Mouse (Mus musculus): Measurements from ENCODE around the gene Gm5773.
"Not testable (repeated sequence)": the region's sequence is repeated elsewhere in the genome, so short reads cannot be mapped to it uniquely, and the experiment has no call there.

Gm5773 gene

DNA sequence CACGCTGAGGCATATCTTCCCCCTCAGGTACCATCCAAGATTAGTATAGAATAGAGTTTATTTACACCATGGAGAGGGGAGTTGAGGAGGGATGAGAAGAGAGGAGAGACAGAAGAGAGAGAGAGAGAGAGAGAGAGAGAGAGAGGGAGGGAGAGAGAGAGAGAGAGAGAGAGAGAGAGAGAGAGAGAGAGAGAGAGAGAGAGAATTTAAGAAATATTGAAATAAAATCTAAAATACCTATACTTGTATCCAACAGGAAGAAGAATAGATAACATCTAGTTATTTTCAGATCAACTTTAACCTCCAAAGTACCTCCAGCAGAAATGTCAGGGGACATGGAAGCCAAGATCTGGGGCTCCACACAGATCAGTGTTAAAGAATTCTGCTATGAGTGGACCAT is at the start of gene Gm5773:
Gene Gm5773, plus strand, starts transcription at position 301 of the 400 bp plus-strand sequence.
- DNase-seq (ENCODE audit: low spot score in 2 of 2): not testable (repeated sequence)

DNA sequence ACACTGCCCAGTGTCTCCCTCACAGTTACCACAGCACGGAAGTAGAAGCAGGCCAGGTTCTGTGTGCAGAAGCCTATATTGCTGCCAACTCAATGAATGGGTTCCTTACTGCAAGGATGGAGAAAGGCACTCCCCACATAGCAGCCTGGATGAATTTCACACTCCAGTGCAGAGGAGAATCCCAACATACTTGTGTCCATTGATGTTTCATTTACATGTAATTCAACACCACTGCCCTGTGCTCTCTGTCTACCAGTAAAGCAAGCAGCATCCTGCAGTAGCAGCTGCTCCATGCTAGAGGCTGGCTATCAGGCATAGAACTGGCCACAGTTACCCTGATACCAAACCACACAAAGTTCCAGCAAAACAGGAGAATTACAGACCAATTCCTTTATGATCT is 27.3 kb upstream of the Gm5773 start:
- DNase-seq (ENCODE audit: low spot score in 2 of 2): not testable (repeated sequence)

DNA sequence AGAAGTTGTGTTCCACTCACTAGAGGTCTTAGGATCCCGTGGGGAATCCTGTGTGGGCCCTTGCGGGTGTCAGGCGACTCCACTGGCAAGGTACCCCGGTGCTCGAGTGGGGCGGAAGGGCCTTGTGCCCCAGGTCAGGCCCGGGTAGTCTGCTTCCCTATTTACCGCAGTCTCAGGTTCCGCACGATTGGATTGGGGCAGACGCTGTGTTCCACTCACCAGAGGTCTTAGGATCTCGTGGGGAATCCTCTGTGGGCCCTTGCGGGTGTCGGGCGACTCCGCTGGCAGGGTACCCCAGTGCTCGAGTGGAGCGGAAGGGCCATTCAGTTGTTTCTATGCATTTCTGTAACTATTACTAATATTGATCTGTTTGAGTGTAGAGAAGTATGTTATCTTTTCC is 18.8 kb upstream of the Gm5773 start:
- not testable (repeated sequence) for DNase-seq (ENCODE audit: low spot score in 2 of 2)

DNA sequence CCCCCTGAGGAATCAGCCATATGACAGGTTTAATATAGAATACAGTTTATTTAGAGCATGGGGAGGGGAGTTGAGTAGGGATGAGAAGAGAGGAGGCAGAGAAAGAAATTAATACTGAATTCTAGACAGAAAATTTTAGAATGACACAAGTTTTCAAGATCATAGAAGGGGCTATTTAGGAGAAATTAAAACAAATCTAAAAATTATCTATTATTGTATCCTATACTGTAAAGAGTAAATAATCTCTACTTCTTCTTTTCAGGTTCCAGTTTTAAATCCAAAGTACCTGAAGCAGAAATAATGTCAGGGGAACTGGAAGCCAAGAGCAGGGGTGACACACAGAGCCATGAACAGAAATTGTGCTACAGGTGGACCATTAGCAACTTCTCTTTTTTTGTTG is 23.3 kb downstream of the Gm5773 start, which contains the start of gene Tdpoz4:
Gene Tdpoz4, plus strand, starts transcription at position 301 of the 400 bp plus-strand sequence.
- not testable (repeated sequence) for DNase-seq (ENCODE audit: low spot score in 2 of 2)

DNA sequence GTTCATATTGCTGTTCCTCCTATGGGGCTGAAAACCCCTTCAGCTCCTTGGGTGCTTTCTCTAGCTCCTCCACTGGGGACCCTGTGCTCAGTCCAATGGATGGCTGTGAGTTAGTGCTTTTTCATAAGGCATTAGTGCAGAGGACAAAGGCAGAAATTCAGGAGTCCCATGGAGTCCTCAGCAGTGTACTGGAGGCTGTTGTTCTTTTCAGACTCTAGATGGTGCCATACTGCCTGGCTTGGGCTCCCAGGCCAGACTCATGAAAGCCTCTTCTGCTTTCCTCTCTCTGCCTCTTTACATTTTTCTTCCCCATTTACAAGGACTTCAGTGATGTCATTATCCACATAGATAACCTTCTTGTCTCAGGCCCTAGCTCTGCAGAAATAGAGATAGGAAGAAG is 40.5 kb downstream of the Gm5773 start:
- not testable (repeated sequence) for DNase-seq (ENCODE audit: low spot score in 2 of 2)

Data from right cerebral cortex, postnatal 10 days (tissue).